Mouse (Mus musculus): ENCODE results near the gene Eif1b. TPM values are rescaled to one million over a fixed set of nuclear protein-coding genes. Genes with fewer than 3 reads are reported as not detected.

Gene Eif1b
- 434 and 500 TPM in 2 replicates for polyA plus RNA-seq (2015; fragmentation: Nextera tagmentation; extraction: Ambion mirVana)

- H3K9me3 ChIP-seq (replicated peaks), result no peaks in the 10 kb centered on the region
- peak within 1 kb of the TSS; percentile 96 for H3K4me3 ChIP-seq
- H3K9ac ChIP-seq, result peak within 1 kb of the TSS; percentile 100
- H3K36me3 ChIP-seq (ENCODE audit: poor library complexity, severe bottlenecking), result peaks cover 29% of the 10 kb centered on the region
- H3K27ac ChIP-seq, result peak within 1 kb of the TSS; percentile 95
- peak within 1 kb of the TSS; percentile 93 for H3K4me2 ChIP-seq
- WGBS, result 3% methylated on average over 19 of the region's 19 CpGs
- peak; percentile 51 for ATAC-seq
- peaks cover 28% of the 10 kb centered on the region for H3K4me1 ChIP-seq
- no peaks in the 10 kb centered on the region for H3K27me3 ChIP-seq
Observed at GRCm38 (mm10) chr9:120492010-120492399, at the start of gene Eif1b. TSS of gene Eif1b (plus strand) at chr9:120492232.

GRCm38 (mm10) chr9:120444642-120445041 lies 47.4 kb upstream of the Eif1b start:
- Histone ChIP-seq H3K27me3 (no peaks in the 10 kb centered on the region), H3K9ac (no peak overlapping the region), H3K27ac (peak overlapping the region; percentile 84), H3K4me1 (peaks cover 20% of the 10 kb centered on the region), H3K4me3 (no peak overlapping the region), H3K9me3 (replicated peaks) (no peaks in the 10 kb centered on the region), H3K36me3 (ENCODE audit: poor library complexity, severe bottlenecking) (no peaks in the 10 kb centered on the region), H3K4me2 (no peak overlapping the region)
- 41% methylated on average over 9 of the region's 9 CpGs for WGBS
- peak; percentile 91 for ATAC-seq

- Histone ChIP-seq H3K4me2 (no peak overlapping the region), H3K4me1 (peaks cover 8% of the 10 kb centered on the region), H3K27me3 (no peaks in the 10 kb centered on the region), H3K36me3 (ENCODE audit: poor library complexity, severe bottlenecking) (no peaks in the 10 kb centered on the region), H3K4me3 (no peak overlapping the region), H3K27ac (peak overlapping the region; percentile 65), H3K9ac (no peak overlapping the region), H3K9me3 (replicated peaks) (no peaks in the 10 kb centered on the region)
- 80% methylated on average over 6 of the region's 6 CpGs for WGBS
- peak; percentile 58 for ATAC-seq
Observed at GRCm38 (mm10) chr9:120449696-120450329, 42.2 kb upstream of the Eif1b start.

DNA sequence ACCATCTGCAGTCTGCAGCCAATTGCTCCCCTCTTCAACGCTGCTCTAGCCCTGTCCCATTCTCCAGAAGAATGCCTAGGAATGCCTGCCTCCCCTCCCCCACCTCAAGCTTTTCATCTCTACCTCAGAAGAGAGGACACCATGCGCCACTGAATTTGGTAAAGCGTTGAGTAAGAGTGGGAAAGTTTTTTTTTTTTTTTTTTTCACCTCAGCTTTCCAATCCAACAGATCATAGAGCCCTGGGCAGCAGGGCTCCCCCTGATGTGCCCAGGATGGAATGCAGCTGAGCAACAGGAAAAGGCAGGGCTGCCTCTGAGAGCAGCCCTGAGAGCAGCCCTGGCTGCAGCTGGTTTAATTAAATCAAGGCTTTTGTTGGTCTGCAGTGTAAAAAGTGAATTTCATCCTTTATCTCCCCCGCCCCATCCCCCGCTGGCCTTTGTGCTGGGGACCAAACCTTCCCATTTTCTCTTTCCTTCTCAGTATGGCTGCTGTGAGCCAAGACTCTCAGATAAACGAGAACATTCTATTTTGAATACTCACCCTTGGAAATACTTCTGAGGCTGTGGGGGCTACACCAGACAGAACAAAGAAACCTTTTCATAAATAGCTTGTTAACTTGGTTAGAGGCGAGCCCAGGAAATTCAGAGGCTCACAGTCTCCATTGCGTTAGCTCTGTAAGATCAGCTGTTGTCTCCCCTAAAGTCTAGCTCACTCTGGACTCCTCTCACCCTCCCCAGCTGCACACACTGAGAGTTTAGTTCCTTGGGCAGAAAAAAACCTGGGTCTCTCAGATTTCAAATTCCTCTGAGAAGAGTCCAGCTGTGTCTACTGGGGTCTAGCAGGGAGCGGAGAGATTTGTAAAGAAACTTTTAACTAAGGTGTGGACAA lies 36.0 kb upstream of the Eif1b start:
- ATAC-seq, result peak; percentile 92
- Histone ChIP-seq H3K27ac (peak overlapping the region; percentile 89), H3K36me3 (ENCODE audit: poor library complexity, severe bottlenecking) (no peaks in the 10 kb centered on the region), H3K27me3 (no peaks in the 10 kb centered on the region), H3K9me3 (replicated peaks) (no peaks in the 10 kb centered on the region), H3K9ac (no peak overlapping the region), H3K4me2 (no peak overlapping the region), H3K4me1 (peaks cover 21% of the 10 kb centered on the region), H3K4me3 (no peak overlapping the region)
- WGBS, result 4% methylated on average over 9 of the region's 9 CpGs

DNA sequence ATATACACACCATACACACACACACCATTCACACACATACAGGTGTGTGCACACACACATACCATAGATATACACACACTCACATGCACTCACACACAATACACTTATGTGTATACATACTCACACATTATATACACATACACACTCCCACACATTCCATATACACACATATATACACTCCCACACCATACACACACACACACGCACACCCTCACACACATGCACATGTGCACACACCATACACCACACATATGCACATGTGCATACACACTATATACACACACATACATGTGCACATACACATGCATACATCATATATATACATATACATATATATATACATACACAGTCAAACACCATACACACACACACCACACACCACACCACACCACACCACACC lies 21.6 kb upstream of the Eif1b start:
- Histone ChIP-seq H3K9me3 (replicated peaks) (no peaks in the 10 kb centered on the region), H3K4me1 (no peaks in the 10 kb centered on the region), H3K4me3 (no peak overlapping the region), H3K9ac (no peak overlapping the region), H3K4me2 (no peak overlapping the region), H3K27ac (no peak overlapping the region), H3K36me3 (ENCODE audit: poor library complexity, severe bottlenecking) (no peaks in the 10 kb centered on the region), H3K27me3 (no peaks in the 10 kb centered on the region)
- ATAC-seq, result no peak
- WGBS, result 92% methylated on average over 1 of the region's 1 CpGs

GRCm38 (mm10) chr9:120481644-120482043 lies 10.4 kb upstream of the Eif1b start:
- WGBS, result 79% methylated on average over 3 of the region's 3 CpGs
- Histone ChIP-seq H3K4me1 (peaks cover 11% of the 10 kb centered on the region; the same call in 1 of the 2 replicates), H3K27ac (no peak overlapping the region), H3K27me3 (no peaks in the 10 kb centered on the region), H3K9ac (no peak overlapping the region), H3K4me2 (no peak overlapping the region), H3K9me3 (replicated peaks) (no peaks in the 10 kb centered on the region), H3K36me3 (ENCODE audit: poor library complexity, severe bottlenecking) (no peaks in the 10 kb centered on the region), H3K4me3 (no peak overlapping the region)
- ATAC-seq, result no peak

DNA sequence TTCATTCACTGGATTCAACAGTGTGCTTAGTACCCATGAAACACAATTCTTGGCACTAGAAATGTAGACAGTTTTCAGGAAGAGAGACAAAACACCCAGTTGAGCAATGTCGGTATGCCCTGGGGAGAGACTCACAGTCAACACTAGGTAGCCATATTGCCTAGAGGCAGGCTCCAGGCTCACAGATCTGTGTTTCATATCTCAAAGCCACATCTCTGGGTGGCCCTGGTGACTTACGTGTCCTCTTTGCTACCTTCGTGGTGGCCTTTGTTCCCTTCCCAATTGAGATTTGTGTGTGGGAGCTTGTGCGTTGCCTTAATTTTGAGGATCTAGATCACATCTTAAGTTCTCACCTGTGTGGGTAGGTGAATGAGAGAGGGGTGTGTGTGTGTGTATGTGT lies 9.7 kb upstream of the Eif1b start:
- no peaks in the 10 kb centered on the region for H3K9me3 ChIP-seq (replicated peaks)
- ATAC-seq, result no peak
- H3K36me3 ChIP-seq (ENCODE audit: poor library complexity, severe bottlenecking), result no peaks in the 10 kb centered on the region
- no peaks in the 10 kb centered on the region for H3K27me3 ChIP-seq
- no peak overlapping the region for H3K4me3 ChIP-seq
- H3K4me1 ChIP-seq, result peaks cover 11% of the 10 kb centered on the region; the same call in 1 of the 2 replicates
- H3K27ac ChIP-seq, result no peak overlapping the region
- H3K9ac ChIP-seq, result no peak overlapping the region
- WGBS, result 93% methylated on average over 4 of the region's 4 CpGs
- no peak overlapping the region for H3K4me2 ChIP-seq

- H3K27me3 ChIP-seq, result no peaks in the 10 kb centered on the region
- no peak overlapping the region for H3K9ac ChIP-seq
- no peak overlapping the region for H3K4me2 ChIP-seq
- H3K4me1 ChIP-seq, result peaks cover 8% of the 10 kb centered on the region; the same call in 1 of the 2 replicates
- ATAC-seq, result no peak
- no peaks in the 10 kb centered on the region for H3K9me3 ChIP-seq (replicated peaks)
- WGBS, result 49% methylated on average over 8 of the region's 8 CpGs
- H3K27ac ChIP-seq, result peak overlapping the region; percentile 12; the same call in 1 of the 2 replicates
- no peak overlapping the region for H3K4me3 ChIP-seq
- no peaks in the 10 kb centered on the region for H3K36me3 ChIP-seq (ENCODE audit: poor library complexity, severe bottlenecking)
Observed at GRCm38 (mm10) chr9:120483101-120483500, 8.9 kb upstream of the Eif1b start.

GRCm38 (mm10) chr9:120487076-120487475 lies 5.0 kb upstream of the Eif1b start:
- ATAC-seq, result no peak
- Histone ChIP-seq H3K4me2 (no peak overlapping the region), H3K9me3 (replicated peaks) (no peaks in the 10 kb centered on the region), H3K36me3 (ENCODE audit: poor library complexity, severe bottlenecking) (no peaks in the 10 kb centered on the region), H3K9ac (no peak overlapping the region), H3K27me3 (no peaks in the 10 kb centered on the region), H3K4me3 (no peak overlapping the region), H3K4me1 (peaks cover 5% of the 10 kb centered on the region; the same call in 1 of the 2 replicates), H3K27ac (no peak overlapping the region)
- 89% methylated on average over 8 of the region's 8 CpGs for WGBS

DNA sequence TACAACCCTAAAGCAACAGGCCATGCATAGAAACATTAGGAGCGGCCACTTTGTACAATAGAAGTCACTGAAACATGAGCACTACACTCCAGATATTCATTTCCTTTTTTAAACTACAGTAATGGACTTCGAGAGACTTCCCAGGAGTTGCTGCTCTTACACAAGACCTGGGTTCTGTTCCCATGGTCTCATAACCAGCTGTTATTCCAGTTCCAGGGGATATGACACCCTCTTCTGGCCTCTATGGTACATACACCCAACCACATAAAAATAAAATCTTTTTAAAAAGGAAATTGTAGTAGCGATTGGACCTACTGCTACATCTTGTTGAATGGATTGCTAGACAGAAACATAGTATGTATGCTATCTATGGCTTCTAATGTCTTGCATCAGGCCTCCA lies 523 bp upstream of the Eif1b start:
- H3K4me3 ChIP-seq, result peak overlapping the region; percentile 96
- WGBS, result 84% methylated on average over 3 of the region's 3 CpGs
- 0 out of 2 replicates have a peak overlapping the region, but pooled peaks have one; percentile 100 for H3K9ac ChIP-seq
- H3K36me3 ChIP-seq (ENCODE audit: poor library complexity, severe bottlenecking), result peaks cover 28% of the 10 kb centered on the region
- ATAC-seq, result no peak
- no peaks in the 10 kb centered on the region for H3K9me3 ChIP-seq (replicated peaks)
- peak overlapping the region; percentile 95; the same call in 1 of the 2 replicates for H3K27ac ChIP-seq
- H3K4me1 ChIP-seq, result peaks cover 28% of the 10 kb centered on the region
- no peaks in the 10 kb centered on the region for H3K27me3 ChIP-seq
- H3K4me2 ChIP-seq, result peak overlapping the region; percentile 93

- no peaks in the 10 kb centered on the region for H3K9me3 ChIP-seq (replicated peaks)
Observed at GRCm38 (mm10) chr9:120492400-120493351, 644 bp downstream of the Eif1b start.

More at GRCm38 (mm10) chr9:120492400-120493351, 644 bp downstream of the Eif1b start:
- Histone ChIP-seq H3K27ac (peak overlapping the region; percentile 95), H3K4me1 (peaks cover 28% of the 10 kb centered on the region), H3K4me2 (peak overlapping the region; percentile 93), H3K36me3 (ENCODE audit: poor library complexity, severe bottlenecking) (peaks cover 35% of the 10 kb centered on the region), H3K27me3 (no peaks in the 10 kb centered on the region), H3K9ac (peak overlapping the region; percentile 100), H3K4me3 (peak overlapping the region; percentile 96)
- ATAC-seq, result peak; percentile 84
- WGBS, result under 1% methylated on average over 78 of the region's 97 CpGs
